Mouse (Mus musculus) liver, postnatal 0 days (tissue): ENCODE measurements around the gene Tns1.

Experiments
- CTCF ChIP-seq: sonication (generic); IDR thresholded peaks from 2 replicates; pipeline ENCODE4 v1.5.1; 2016; ENCODE audit warnings: antibody characterized with exemption, low read depth
- EP300 ChIP-seq: IDR thresholded peaks from 2 replicates; pipeline ENCODE4 v1.6.1; 2016; ENCODE audit warnings: antibody characterized with exemption, low read depth, mild to moderate bottlenecking

DNA sequence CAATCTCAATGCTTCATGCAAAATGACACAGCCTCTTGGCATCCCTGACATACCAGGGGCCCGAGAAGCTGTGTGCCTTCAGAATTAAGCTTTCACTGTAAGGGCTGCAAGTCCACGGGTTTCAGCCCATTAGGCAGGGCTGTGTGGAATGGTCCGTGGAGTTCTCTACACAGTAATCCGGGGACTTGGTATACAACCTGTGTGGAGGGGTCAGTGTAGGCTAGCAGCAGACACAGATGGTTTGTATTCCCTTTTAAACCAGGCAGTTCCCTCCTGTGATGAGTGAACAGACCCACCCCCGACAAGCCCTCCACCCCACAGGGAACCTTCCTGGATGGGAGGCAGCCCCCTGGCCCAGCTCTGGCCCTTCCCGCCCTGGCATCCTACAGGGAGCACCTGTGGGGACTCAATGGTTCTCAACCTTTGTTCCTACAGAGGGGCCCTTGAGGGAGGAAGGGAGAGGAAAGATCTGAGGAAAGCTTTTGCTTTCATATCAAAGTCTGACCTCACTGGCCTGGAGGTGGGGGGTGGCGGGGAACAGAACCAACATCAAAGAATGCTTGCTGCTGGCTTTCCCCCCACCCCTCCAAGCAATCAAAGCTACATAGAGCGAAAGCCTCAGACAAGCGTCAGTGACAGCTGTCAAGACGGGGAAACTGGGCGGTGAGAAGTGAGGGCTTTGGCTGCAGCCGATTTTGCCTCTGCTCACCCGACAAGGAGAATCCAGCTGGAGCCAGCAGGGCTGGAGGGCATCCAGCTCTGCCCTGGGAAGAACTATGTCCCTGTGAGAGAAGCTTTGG is 155.3 kb downstream of the Tns1 start:
- TF ChIP-seq CTCF (no peak), EP300 (no peak)
